Comparison of ENCODE assay signal across 8 mouse cellular contexts in the genomic region with DNA sequence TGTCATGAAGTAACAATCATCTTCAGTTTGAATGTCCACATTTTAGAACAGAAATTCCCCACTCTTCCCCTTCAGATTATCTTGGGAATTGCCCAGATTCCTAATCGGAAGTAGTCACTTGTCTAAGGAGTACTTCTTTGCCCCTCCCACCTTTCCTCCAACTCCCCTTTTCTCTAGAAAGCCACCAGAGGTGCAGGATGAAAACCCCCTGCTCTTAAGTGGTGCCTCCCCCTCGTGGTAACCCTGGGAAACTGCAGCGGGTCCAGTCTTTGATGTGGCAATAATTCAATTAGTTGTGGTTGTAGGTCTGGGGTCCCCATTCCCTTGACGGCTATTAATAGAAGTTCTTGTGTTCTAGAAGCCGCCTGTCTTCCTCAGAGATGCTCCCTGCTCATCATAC.
DNase-seq lines count a peak whose midpoint lies in the region; TF ChIP-seq lines count a peak whose summit lies in the region.
"Had no signal": no experiment of that assay in that cellular context is flagged by ENCODE, and none has a peak within 500 bp of the region (broad histone marks: within the 10 kb centered on the region; RNA-seq: fewer than 3 reads in every experiment).

No protein-coding gene starts in this region.

- H3K27me3 ChIP-seq in small intestine, adult 2 months (ENCODE audit: control insufficient read depth, insufficient read depth, low read length) = no peaks in the 10 kb centered on the region
- H3K27me3 ChIP-seq: stomach, embryonic 15.5 days had no signal

- H3K36me3 ChIP-seq in ES-E14 (ENCODE audit: control insufficient read depth, insufficient read depth, low read length, poor library complexity, severe bottlenecking) = no peaks in the 10 kb centered on the region
- no peaks in the 10 kb centered on the region for H3K36me3 ChIP-seq in small intestine, adult 2 months (ENCODE audit: control insufficient read depth, insufficient read depth, low read length)
- H3K36me3 ChIP-seq: stomach, embryonic 15.5 days had no signal

- in situ Hi-C loops in ES-E14 (cut with MboI; ENCODE audit: low sequenced_read_pairs in 2 of 2, unreplicated experiment in 2 of 2) = no loop called here

- no peak overlapping the region for H3K27ac ChIP-seq in left cerebral cortex, adult 2 months
- no peak overlapping the region for H3K27ac ChIP-seq in ES-E14 (ENCODE audit: insufficient read depth, low read depth, low read length, poor library complexity, severe bottlenecking)
- H3K27ac ChIP-seq in small intestine, adult 2 months (ENCODE audit: insufficient read depth, low read depth, low read length) = no peak overlapping the region
- H3K27ac ChIP-seq: stomach, embryonic 15.5 days had no signal

- TF ChIP-seq CTCF in left cerebral cortex, adult 2 months (IDR thresholded peaks at IDR 0.05) = peak; percentile 61
- peak; percentile 71; the same call in 1 of the 2 replicates for TF ChIP-seq CTCF in small intestine, adult 2 months (IDR thresholded peaks at IDR 0.05; ENCODE audit: extremely low read depth, insufficient read length, insufficient replicate concordance, low read depth, low read length)

- H3K9ac ChIP-seq in ES-E14 (ENCODE audit: insufficient read depth, low read depth, low read length, poor library complexity, severe bottlenecking) = no peak overlapping the region
- H3K9ac ChIP-seq: stomach, embryonic 15.5 days had no signal

- intact Hi-C loops in left cerebral cortex, adult 2 months (cut with DNase I) = loop anchor here (2.0 kb wide), 1 partner anchor 95 kb away; no protein-coding TSS in a partner anchor
- intact Hi-C loops in heart, postnatal 36 days (cut with DNase I) = loop anchor here (2.0 to 10.0 kb wide), 2 partner anchors 95 to 373 kb away; no protein-coding TSS in a partner anchor

- no peaks in the 10 kb centered on the region for H3K9me3 ChIP-seq in ES-E14 (ENCODE audit: control insufficient read depth, insufficient read depth, low read depth, low read length)
- H3K9me3 ChIP-seq: stomach, embryonic 15.5 days had no signal

- no peak for TF ChIP-seq POLR2A in small intestine, adult 2 months (IDR thresholded peaks at IDR 0.05; ENCODE audit: low read depth, low read length)

- no peak overlapping the region for H3K4me3 ChIP-seq in left cerebral cortex, adult 2 months
- H3K4me3 ChIP-seq in ES-E14 (ENCODE audit: insufficient read depth in 1 of 2, low read depth in 1 of 2, low read length in 2 of 2, poor library complexity in 1 of 2, severe bottlenecking in 1 of 2) = no peak overlapping the region
- H3K4me3 ChIP-seq in small intestine, adult 2 months (ENCODE audit: low read depth, low read length) = no peak overlapping the region
- H3K4me3 ChIP-seq: stomach, embryonic 15.5 days had no signal

- DNase-seq in left cerebral cortex, adult 2 months (ENCODE audit: extremely low spot score in 1 of 2, low spot score in 2 of 2) = peak in 1 of 2 experiments; percentile 12
- no peak for DNase-seq in left cerebral cortex, adult 8-10 months (ENCODE audit: low spot score in 2 of 2)
- peak; percentile 52 for DNase-seq in ES-E14 (ENCODE audit: low read depth, low spot score)
- peak; percentile 56 for DNase-seq in adrenal gland, postnatal 10 days
- DNase-seq in heart, postnatal 36 days = peak; percentile 42 to 58
- no peak for DNase-seq in cerebellum, adult 11-12 months

- no peaks in the 10 kb centered on the region for H3K4me1 ChIP-seq in ES-E14 (ENCODE audit: control insufficient read depth in 2 of 2, insufficient read depth in 2 of 2, low read length in 2 of 2, poor library complexity in 1 of 2)
- no peaks in the 10 kb centered on the region for H3K4me1 ChIP-seq in small intestine, adult 2 months (ENCODE audit: control insufficient read depth, insufficient read depth, insufficient read length, low read length)
- H3K4me1 ChIP-seq: stomach, embryonic 15.5 days had no signal

- 30% methylated on average over 5 of the region's 5 CpGs for WGBS in small intestine, adult 2 months

TF ChIP-seq in ES-E14, 5 proteins besides CTCF, POLR2A, EP300 and RAD21:
- peak; percentile 76 for TF ChIP-seq ZC3H11A (IDR thresholded peaks at IDR 0.05; ENCODE audit: borderline replicate concordance, low read depth, low read length)
- TF ChIP-seq ZNF384 (IDR thresholded peaks at IDR 0.05; ENCODE audit: low read depth, low read length) = no peak

Comparison
In these comparisons a context has a peak if more than half of its experiments do, and no peak if none do; other contexts are left out.
1. DNase-seq: peak in ES-E14 (single experiment), adrenal gland, postnatal 10 days (single experiment) and heart, postnatal 36 days (2 of 2); none in left cerebral cortex, adult 8-10 months (0 of 2) and cerebellum, adult 11-12 months (single experiment).